Mouse (Mus musculus) heart, embryonic 13.5 days (tissue): Measurements from ENCODE around the gene Sv2c. TPM values are rescaled to one million over a fixed set of nuclear protein-coding genes. Genes with fewer than 3 reads are reported as not detected.

Experiments
- ATAC-seq: fragments of 200-750 bp; cut with Nextera tagmentation; 2 replicates; pipeline ENCODE4 v1.8.0; 2017; ENCODE audit warnings: moderate TSS enrichment; ENCODE audit not compliant: insufficient number of reproducible peaks, low FRiP score, low TSS enrichment; ENCODE audit errors: extremely low read depth
- H3K27ac ChIP-seq: fragments of 300-500 bp; sonication (generic); replicated peaks from 2 replicates; pipeline ENCODE4 v1.5.1; 2015; ENCODE audit warnings: moderate library complexity, mild to moderate bottlenecking, inconsistent platforms
- H3K27me3 ChIP-seq: fragments of 300-500 bp; sonication (generic); replicated peaks from 2 replicates; pipeline ENCODE4 v1.6.1; 2015; ENCODE audit warnings: mild to moderate bottlenecking, inconsistent platforms
- H3K36me3 ChIP-seq: fragments of 300-500 bp; sonication (generic); 2 replicates; pipeline ENCODE4 v1.6.1; 2015; ENCODE audit warnings: mild to moderate bottlenecking, inconsistent platforms
- H3K4me1 ChIP-seq: fragments of 300-500 bp; sonication (generic); 2 replicates; pipeline ENCODE4 v1.6.1; 2015; ENCODE audit warnings: inconsistent platforms
- H3K4me2 ChIP-seq: fragments of 300-500 bp; sonication (generic); 2 replicates; pipeline ENCODE4 v1.6.1; 2015; ENCODE audit warnings: inconsistent platforms, mild to moderate bottlenecking, moderate library complexity
- H3K4me3 ChIP-seq: fragments of 300-500 bp; sonication (generic); 2 replicates; pipeline ENCODE4 v1.5.1; 2015; ENCODE audit warnings: moderate library complexity, mild to moderate bottlenecking, inconsistent platforms
- H3K9ac ChIP-seq: fragments of 300-500 bp; sonication (generic); 2 replicates; pipeline ENCODE4 v1.6.1; 2015; ENCODE audit warnings: inconsistent platforms, mild to moderate bottlenecking, moderate library complexity
- H3K9me3 ChIP-seq: fragments of 300-500 bp; sonication (generic); 2 replicates; pipeline ENCODE4 v1.6.1; 2016; ENCODE audit warnings: inconsistent platforms
- WGBS: fragments of 180-500 bp; shearing (Covaris S2); methylation state at CpG from one replicate; pipeline ENCODE4 v1.1.7; 2015; ENCODE audit warnings: mixed read lengths; 5-methylcytosine and 5-hydroxymethylcytosine counted together
- polyA plus RNA-seq: library from polyadenylated mRNA; unstranded; fragments of >200 nt; fragmentation: Nextera tagmentation; extraction: Ambion mirVana; gene quantifications from 2 replicates; pipeline ENCODE4 v1.2.1, GENCODE M21; 2015

Gene Sv2c
- polyA plus RNA-seq, 1 experiment from 2014 or later: 0.99 TPM

DNA sequence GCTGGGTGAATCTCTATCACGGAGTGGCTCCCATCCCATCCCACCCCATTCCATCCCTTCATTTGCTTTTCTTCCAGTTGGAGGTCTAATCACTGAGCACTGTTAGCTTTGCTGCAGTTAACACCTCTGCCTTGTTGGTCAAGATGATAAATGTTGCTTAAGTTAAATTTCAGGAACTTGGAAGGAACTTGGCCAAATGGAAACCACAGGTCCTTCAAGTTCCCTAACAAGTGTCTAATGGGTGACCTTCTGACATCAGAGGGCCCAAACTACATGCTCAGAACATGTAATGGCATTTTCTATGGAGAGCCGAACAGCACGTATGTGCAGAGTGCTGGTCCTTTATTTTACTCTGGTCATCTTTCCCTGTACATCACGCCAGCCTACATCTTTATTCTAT, 190.5 kb downstream of the Sv2c start:
- H3K27me3 ChIP-seq: no peaks in the 10 kb centered on the region
- no peak overlapping the region for H3K9ac ChIP-seq
- H3K27ac ChIP-seq: no peak overlapping the region
- H3K4me3 ChIP-seq: no peak overlapping the region
- H3K4me1 ChIP-seq: no peaks in the 10 kb centered on the region
- ATAC-seq: no peak
- H3K4me2 ChIP-seq: no peak overlapping the region
- 81% methylated on average over 4 of the region's 4 CpGs for WGBS
- no peaks in the 10 kb centered on the region for H3K9me3 ChIP-seq
- H3K36me3 ChIP-seq: no peaks in the 10 kb centered on the region

DNA sequence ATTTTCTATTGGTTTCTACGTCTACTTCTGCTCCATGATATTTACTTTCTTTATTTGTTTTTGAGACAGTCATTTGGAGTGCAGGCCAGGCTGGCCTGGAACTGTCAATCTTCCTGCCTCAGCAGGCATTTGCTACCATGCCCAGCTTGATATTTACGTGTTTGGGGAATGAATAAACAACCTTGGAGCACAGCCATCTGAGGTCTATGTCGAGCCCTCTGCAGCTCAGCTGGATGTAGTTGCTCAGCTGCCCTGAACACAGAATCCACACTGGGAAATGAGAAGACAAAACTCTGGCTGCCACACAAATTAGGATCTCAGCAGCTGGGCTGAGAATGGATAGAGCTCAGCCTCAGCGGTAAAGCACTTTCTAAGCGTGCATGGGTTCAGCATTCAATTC, 191.6 kb downstream of the Sv2c start:
- no peaks in the 10 kb centered on the region for H3K9me3 ChIP-seq
- H3K4me3 ChIP-seq: no peak overlapping the region
- ATAC-seq: no peak
- 65% methylated on average over 5 of the region's 5 CpGs for WGBS
- no peak overlapping the region for H3K9ac ChIP-seq
- no peaks in the 10 kb centered on the region for H3K4me1 ChIP-seq
- no peak overlapping the region for H3K4me2 ChIP-seq
- H3K36me3 ChIP-seq: no peaks in the 10 kb centered on the region
- H3K27ac ChIP-seq: no peak overlapping the region
- H3K27me3 ChIP-seq: no peaks in the 10 kb centered on the region

- Histone ChIP-seq H3K9ac (no peak overlapping the region), H3K36me3 (no peaks in the 10 kb centered on the region), H3K27ac (no peak overlapping the region), H3K27me3 (no peaks in the 10 kb centered on the region), H3K9me3 (peaks cover 10% of the 10 kb centered on the region), H3K4me2 (no peak overlapping the region), H3K4me3 (no peak overlapping the region), H3K4me1 (no peaks in the 10 kb centered on the region)
- WGBS: 64% methylated on average over 2 of the region's 2 CpGs
- ATAC-seq: no peak
Observed at GRCm38 (mm10) chr13:95924201-95924621, 208.2 kb downstream of the Sv2c start.

- no peaks in the 10 kb centered on the region for H3K36me3 ChIP-seq
- no peak overlapping the region for H3K4me3 ChIP-seq
- no peak for ATAC-seq
- 81% methylated on average over 4 of the region's 4 CpGs for WGBS
- H3K27me3 ChIP-seq: no peaks in the 10 kb centered on the region
- no peaks in the 10 kb centered on the region for H3K4me1 ChIP-seq
- no peak overlapping the region for H3K9ac ChIP-seq
- H3K9me3 ChIP-seq: peaks cover 10% of the 10 kb centered on the region
- H3K27ac ChIP-seq: no peak overlapping the region
- H3K4me2 ChIP-seq: no peak overlapping the region
Observed at GRCm38 (mm10) chr13:95922626-95923025, 209.8 kb downstream of the Sv2c start.

DNA sequence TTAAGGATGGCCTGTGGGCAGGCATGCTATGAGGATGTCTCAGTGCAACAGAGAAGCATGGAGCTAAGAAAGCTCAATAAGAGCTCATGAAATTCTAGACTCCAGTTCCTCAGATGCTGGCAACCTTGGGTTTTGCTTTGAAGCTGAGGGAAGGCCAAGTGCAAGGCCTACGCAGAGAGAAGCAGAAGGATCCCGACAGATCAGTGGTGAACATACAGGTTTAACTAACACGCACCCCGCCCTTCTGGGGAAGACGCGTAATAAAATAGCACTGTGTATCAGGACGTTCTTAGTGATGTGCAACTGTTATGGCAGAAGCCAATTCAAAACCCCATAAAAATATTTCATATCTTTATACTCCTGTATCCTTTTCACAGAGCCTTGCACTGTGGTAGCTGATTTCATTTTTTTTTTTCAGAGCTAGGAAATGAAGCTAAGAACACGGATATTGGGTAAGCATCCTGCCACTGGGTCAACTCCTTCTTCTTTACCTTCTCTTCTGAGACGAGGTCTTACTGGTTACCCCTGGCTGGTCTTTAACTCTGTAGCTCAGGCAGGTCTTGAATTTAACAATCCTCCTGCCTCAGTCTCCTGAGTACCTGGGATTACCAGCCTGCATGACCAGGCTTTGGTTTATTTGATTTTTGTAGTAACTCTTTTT, 213.6 kb downstream of the Sv2c start:
- Histone ChIP-seq H3K4me3 (no peak overlapping the region), H3K9ac (no peak overlapping the region), H3K27me3 (no peaks in the 10 kb centered on the region), H3K4me1 (no peaks in the 10 kb centered on the region), H3K36me3 (no peaks in the 10 kb centered on the region), H3K27ac (no peak overlapping the region), H3K4me2 (no peak overlapping the region), H3K9me3 (peaks cover 10% of the 10 kb centered on the region)
- no peak for ATAC-seq
- WGBS: 87% methylated on average over 9 of the region's 9 CpGs

GRCm38 (mm10) chr13:95913046-95913406, 219.4 kb downstream of the Sv2c start:
- 57% methylated on average over 2 of the region's 2 CpGs for WGBS
- H3K4me3 ChIP-seq: no peak overlapping the region
- no peak for ATAC-seq
- H3K9me3 ChIP-seq: no peaks in the 10 kb centered on the region
- H3K27ac ChIP-seq: no peak overlapping the region
- H3K9ac ChIP-seq: no peak overlapping the region
- no peaks in the 10 kb centered on the region for H3K36me3 ChIP-seq
- H3K27me3 ChIP-seq: no peaks in the 10 kb centered on the region
- H3K4me1 ChIP-seq: no peaks in the 10 kb centered on the region
- H3K4me2 ChIP-seq: no peak overlapping the region

DNA sequence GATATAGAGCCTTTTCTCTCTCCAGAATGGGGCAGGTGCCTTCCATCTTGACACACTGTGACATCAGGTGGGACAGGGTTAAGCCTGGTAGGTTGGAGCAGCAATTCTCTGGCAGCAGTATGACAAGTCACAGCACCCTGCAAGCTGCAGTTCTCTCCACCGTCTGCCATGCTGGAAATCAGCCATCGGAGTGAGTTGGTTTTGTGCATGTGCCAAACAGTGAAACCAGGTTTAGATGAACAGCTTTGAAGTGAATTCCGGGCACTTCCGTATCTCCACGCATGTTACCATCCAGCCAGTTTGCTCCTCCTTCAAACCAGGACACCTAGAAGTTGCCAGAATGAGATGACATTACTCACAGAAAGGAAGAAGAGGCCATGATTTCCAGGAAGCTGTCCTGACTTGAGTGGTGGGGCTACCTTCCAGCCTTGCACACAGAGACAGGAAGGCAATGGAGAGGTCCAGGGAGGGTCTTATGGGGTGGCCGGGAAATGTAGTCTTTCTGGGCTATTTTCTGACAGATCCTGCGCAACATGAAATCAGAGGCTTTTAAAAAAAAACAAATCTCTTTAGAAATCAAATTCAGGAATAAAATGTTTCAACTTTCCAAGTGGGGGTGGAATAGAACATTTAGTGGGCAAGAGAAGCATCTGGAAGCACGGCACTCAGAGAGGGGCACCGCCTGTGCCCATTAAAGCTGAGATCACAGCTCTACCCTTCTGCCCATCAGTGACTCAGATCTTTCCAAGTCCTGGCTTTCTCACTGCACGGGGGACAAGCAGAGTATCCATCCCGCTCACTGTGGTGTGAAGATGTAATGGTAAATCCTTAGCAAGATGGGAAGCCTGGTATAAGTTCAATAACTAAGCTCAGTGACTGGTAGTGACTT, 220.0 kb downstream of the Sv2c start:
- 73% methylated on average over 11 of the region's 11 CpGs for WGBS
- Histone ChIP-seq H3K9me3 (no peaks in the 10 kb centered on the region), H3K36me3 (no peaks in the 10 kb centered on the region), H3K27ac (no peak overlapping the region), H3K4me1 (no peaks in the 10 kb centered on the region), H3K27me3 (no peaks in the 10 kb centered on the region), H3K9ac (no peak overlapping the region), H3K4me2 (no peak overlapping the region), H3K4me3 (no peak overlapping the region)
- no peak for ATAC-seq

GRCm38 (mm10) chr13:95910270-95910669, 222.1 kb downstream of the Sv2c start:
- H3K36me3 ChIP-seq: no peaks in the 10 kb centered on the region
- H3K4me3 ChIP-seq: no peak overlapping the region
- no peak overlapping the region for H3K4me2 ChIP-seq
- no peaks in the 10 kb centered on the region for H3K27me3 ChIP-seq
- no peak overlapping the region for H3K27ac ChIP-seq
- H3K4me1 ChIP-seq: no peaks in the 10 kb centered on the region
- H3K9ac ChIP-seq: no peak overlapping the region
- H3K9me3 ChIP-seq: no peaks in the 10 kb centered on the region
- WGBS: 73% methylated on average over 9 of the region's 9 CpGs
- no peak for ATAC-seq

DNA sequence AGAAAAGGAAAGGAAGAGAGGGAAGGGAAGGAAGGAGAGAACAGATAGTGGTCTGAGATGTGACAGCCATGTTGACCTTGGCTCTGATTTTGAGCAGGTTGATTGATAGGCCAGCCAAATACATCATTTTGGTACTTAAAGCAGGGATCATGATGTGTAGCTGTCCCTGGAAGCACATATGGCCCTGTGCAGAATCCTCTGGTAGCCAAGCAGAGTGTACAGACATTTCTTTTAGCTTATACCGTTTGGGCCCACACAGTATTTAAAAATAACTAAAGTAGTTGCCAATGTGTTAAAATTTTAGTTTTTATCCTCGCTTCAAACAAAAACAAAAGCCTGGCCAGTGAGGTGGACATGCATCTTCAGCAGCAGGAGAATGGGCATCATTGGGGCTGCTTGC, 223.1 kb downstream of the Sv2c start:
- ATAC-seq: no peak
- WGBS: 68% methylated on average over 2 of the region's 2 CpGs
- no peak overlapping the region for H3K4me2 ChIP-seq
- H3K36me3 ChIP-seq: no peaks in the 10 kb centered on the region
- no peak overlapping the region for H3K4me3 ChIP-seq
- H3K4me1 ChIP-seq: no peaks in the 10 kb centered on the region
- H3K9ac ChIP-seq: no peak overlapping the region
- no peak overlapping the region for H3K27ac ChIP-seq
- no peaks in the 10 kb centered on the region for H3K27me3 ChIP-seq
- H3K9me3 ChIP-seq: no peaks in the 10 kb centered on the region

Other genes starting within 250 kb of the Sv2c start
- 3.6 and 4.5 TPM in 2 replicates for gene Iqgap2, start 240.7 kb downstream of the Sv2c start, polyA plus RNA-seq
- gene Gm20075, start 51.2 kb downstream of the Sv2c start, polyA plus RNA-seq: 27.9 and 35.1 TPM in 2 replicates
- gene Gm17190, start 50.5 kb downstream of the Sv2c start, polyA plus RNA-seq: not detected in 2 replicates